Mouse (Mus musculus) thymus, adult 2 months (tissue): ENCODE results near the gene Tcp1. TPM values are rescaled to one million over a fixed set of nuclear protein-coding genes. Genes with fewer than 3 reads are reported as not detected.

Experiments
- DNase-seq: peaks from one replicate; pipeline ENCODE4 v3.0.0; 2021
- H3K27ac ChIP-seq: fragments of 200-500 bp; 2 replicates; pipeline ENCODE4 v1.5.1; 2012; ENCODE audit warnings: low read length, control low read depth; ENCODE audit not compliant: control insufficient read depth, insufficient read depth
- H3K27me3 ChIP-seq: fragments of 200-500 bp; 2 replicates; pipeline ENCODE4 v1.6.1; 2012; ENCODE audit warnings: mild to moderate bottlenecking, low read length, moderate library complexity, mixed read lengths; ENCODE audit not compliant: control insufficient read depth, insufficient read depth
- H3K36me3 ChIP-seq: fragments of 200-500 bp; 2 replicates; pipeline ENCODE4 v1.6.1; 2012; ENCODE audit warnings: mild to moderate bottlenecking, low read length, moderate library complexity; ENCODE audit not compliant: control insufficient read depth, insufficient read depth
- H3K4me1 ChIP-seq: fragments of 200-500 bp; replicated peaks from 2 replicates; pipeline ENCODE4 v1.6.1; 2012; ENCODE audit warnings: low read length; ENCODE audit not compliant: control insufficient read depth, insufficient read depth
- H3K4me3 ChIP-seq: fragments of 200-500 bp; 2 replicates; pipeline ENCODE4 v1.5.1; 2012; ENCODE audit warnings: mild to moderate bottlenecking, low read length, control low read depth, moderate library complexity; ENCODE audit not compliant: control insufficient read depth, insufficient read depth
- CTCF ChIP-seq: fragments of 200-500 bp; IDR thresholded peaks from 2 replicates; pipeline ENCODE4 v1.5.1; 2012; ENCODE audit warnings: mild to moderate bottlenecking, control low read depth, low read length, moderate library complexity, borderline replicate concordance; ENCODE audit not compliant: control insufficient read depth, poor library complexity, insufficient read depth; ENCODE audit errors: extremely low read depth
- POLR2A ChIP-seq: fragments of 200-500 bp; IDR thresholded peaks from 2 replicates; pipeline ENCODE4 v1.6.1; 2012; ENCODE audit warnings: mild to moderate bottlenecking, low read length, control low read depth, moderate library complexity; ENCODE audit not compliant: control insufficient read depth, poor library complexity, insufficient read depth; ENCODE audit errors: extremely low read depth
- WGBS: fragments of 180-500 bp; shearing (Covaris S2); methylation state at CpG from one replicate; pipeline ENCODE4 v1.1.7; 2018; 5-methylcytosine and 5-hydroxymethylcytosine counted together
- polyA plus RNA-seq: library from polyadenylated mRNA; depleted of rRNA; stranded (reverse); fragments of >200 nt; gene quantifications from 2 replicates; pipeline ENCODE4 v1.2.3, GENCODE M21; 2012; rRNA removed

Gene Tcp1
- polyA plus RNA-seq: 82.2 and 93.1 TPM in 2 replicates

DNA sequence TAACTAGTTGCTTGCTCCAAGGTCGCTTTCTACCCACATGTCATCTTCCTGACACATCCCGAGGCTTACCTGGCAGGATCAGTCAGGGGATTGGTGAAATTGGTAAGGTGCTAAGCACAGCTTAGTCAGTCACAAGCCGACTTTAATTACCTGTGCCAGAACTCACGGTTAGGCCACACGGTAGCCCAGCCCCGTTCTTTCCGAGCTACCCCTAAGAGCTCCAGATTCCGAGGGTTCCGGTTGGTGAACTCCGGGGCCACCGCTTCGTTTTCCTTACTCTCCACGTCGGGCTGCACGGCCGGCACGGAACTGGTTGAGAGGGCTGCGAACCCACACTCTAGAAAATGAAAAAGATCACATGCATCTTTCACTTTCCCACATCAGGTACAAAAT lies at the start of gene Tcp1:
Gene Tcp1, plus strand, starts transcription at position 214 of the 393 bp plus-strand sequence.
- DNase-seq: no peak
- Histone ChIP-seq H3K4me1 (peaks cover 5% of the 10 kb centered on the region; the same call in 1 of the 2 replicates), H3K36me3 (peaks cover 40% of the 10 kb centered on the region), H3K27ac (peak within 1 kb of the TSS; percentile 76), H3K27me3 (no peaks in the 10 kb centered on the region), H3K4me3 (peak within 1 kb of the TSS; percentile 82)
- WGBS: 2% methylated on average over 18 of the region's 18 CpGs
- TF ChIP-seq CTCF (no peak), POLR2A (no peak)

DNA sequence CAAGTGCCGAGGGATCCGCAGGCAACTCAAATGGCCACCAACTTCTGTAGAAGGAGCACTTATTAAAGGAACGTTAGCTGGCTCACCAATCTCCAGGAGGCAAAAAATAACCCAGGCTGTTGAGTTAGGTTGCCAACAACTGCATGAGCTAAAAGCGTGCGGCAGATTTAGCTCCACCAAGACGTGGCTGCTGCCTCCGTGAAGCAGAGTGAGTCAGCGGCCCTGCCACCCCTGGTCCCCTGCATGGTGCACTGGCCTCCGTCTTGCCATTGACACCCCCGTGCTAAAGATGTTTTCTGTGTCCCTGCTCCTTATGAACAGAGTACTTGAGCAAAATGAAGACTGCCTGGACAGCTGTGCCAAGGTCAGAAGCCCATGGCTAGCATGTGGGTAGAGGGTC lies 48.6 kb upstream of the Tcp1 start:
- TF ChIP-seq CTCF (no peak), POLR2A (no peak)
- no peak for DNase-seq
- Histone ChIP-seq H3K4me3 (no peak overlapping the region), H3K36me3 (no peaks in the 10 kb centered on the region), H3K4me1 (no peaks in the 10 kb centered on the region), H3K27me3 (no peaks in the 10 kb centered on the region), H3K27ac (no peak overlapping the region)
- 88% methylated on average over 10 of the region's 10 CpGs for WGBS

DNA sequence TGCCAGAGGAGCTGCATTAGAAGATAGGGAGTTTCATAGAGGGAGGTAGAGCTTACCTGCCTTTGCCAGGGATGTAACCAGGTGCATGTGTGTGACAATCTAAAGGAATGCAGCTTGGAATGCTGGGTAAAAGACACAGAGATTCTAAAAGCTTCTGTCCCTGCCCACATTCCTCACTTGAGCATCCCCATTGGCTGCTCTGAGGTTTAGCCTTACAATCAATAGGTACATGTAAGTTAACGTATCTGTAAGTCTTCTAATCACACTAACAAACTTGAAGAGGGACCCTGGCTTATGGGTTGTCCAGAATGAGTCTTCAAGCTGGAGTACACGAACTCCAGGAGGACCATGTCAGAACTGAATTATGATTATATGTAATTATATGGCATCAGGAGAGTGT lies 47.5 kb upstream of the Tcp1 start, which contains the start of gene Mas1:
Gene Mas1, minus strand, starts transcription at position 101 of the 400 bp plus-strand sequence.
- Histone ChIP-seq H3K4me1 (peaks cover 5% of the 10 kb centered on the region; the same call in 1 of the 2 replicates), H3K27ac (no peak within 1 kb of the TSS), H3K4me3 (no peak within 1 kb of the TSS), H3K36me3 (no peaks in the 10 kb centered on the region), H3K27me3 (no peaks in the 10 kb centered on the region)
- TF ChIP-seq POLR2A (no peak), CTCF (no peak)
- DNase-seq: no peak
- WGBS: 81% methylated on average over 2 of the region's 2 CpGs

GRCm38 (mm10) chr17:12868640-12869039 lies 46.9 kb upstream of the Tcp1 start:
- Histone ChIP-seq H3K4me3 (no peak overlapping the region), H3K4me1 (peaks cover 5% of the 10 kb centered on the region; the same call in 1 of the 2 replicates), H3K27me3 (no peaks in the 10 kb centered on the region), H3K27ac (no peak overlapping the region), H3K36me3 (no peaks in the 10 kb centered on the region)
- TF ChIP-seq POLR2A (no peak), CTCF (no peak)
- DNase-seq: no peak
- WGBS: 15% methylated on average over 4 of the region's 4 CpGs

DNA sequence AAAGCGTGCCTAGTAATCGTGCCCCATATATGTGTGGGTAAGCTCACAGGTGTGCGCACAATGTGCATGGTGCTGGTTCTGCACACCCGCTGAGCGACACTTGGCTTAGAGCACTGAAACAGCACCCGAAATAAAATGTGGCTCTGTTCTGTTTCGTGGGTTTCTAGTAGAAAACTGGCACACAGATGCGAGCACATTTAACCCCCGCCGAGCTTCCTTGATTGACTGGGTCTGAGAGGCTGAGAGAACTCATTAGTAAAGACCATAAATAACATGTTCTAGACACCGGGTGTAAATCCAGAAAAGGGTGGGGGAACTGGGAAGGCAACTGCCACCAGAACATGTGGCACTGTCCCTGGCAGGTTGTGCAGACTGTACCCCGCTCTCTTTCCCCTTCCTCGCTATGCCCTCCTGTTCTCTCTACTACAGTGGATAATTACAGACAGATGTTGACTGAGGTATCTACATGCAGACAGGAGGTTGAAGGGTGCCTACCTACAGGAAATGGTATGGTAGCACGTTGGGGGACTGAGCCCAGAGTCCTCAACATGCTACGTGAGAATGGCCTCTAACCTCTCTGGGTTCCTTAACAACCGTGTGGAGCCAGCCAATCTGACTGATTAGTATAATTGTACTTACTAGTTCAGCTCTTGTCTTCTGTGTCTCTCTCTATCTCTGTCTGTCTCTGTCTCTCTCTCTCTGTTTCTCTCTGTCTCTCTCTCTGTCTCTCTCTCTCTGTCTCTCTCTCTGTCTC lies 43.0 kb upstream of the Tcp1 start:
- Histone ChIP-seq H3K4me3 (no peak overlapping the region), H3K27ac (no peak overlapping the region), H3K36me3 (no peaks in the 10 kb centered on the region), H3K27me3 (no peaks in the 10 kb centered on the region), H3K4me1 (peaks cover 5% of the 10 kb centered on the region; the same call in 1 of the 2 replicates)
- WGBS: 18% methylated on average over 16 of the region's 16 CpGs
- TF ChIP-seq POLR2A: no peak
- no peak for TF ChIP-seq CTCF
- DNase-seq: peak; percentile 32

DNA sequence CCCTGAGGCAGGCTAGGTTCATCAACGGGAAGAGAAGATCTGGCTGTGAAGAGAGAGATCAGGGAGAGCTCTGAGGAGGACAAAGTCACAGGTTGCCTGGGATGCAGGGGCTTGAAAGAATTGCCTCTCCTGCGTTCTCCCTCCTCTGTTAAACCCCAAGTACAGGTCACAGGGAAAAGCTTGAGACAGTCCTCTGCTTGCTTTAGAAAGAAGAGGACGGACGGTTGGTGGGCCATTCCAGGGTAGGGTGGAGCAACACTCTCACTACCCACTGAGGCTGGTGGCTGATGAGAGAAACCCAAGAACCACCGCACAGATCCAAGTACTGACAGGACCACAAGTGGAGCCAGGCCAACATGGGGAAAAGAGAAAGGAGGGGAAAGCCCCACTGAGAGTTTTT lies 39.8 kb upstream of the Tcp1 start, which contains the start of gene Mrgprh:
Gene Mrgprh, plus strand, starts transcription at position 301 of the 400 bp plus-strand sequence.
- Histone ChIP-seq H3K27ac (no peak within 1 kb of the TSS), H3K4me3 (no peak within 1 kb of the TSS), H3K4me1 (peaks cover 9% of the 10 kb centered on the region), H3K36me3 (no peaks in the 10 kb centered on the region), H3K27me3 (no peaks in the 10 kb centered on the region)
- TF ChIP-seq POLR2A: no peak
- 75% methylated on average over 5 of the region's 5 CpGs for WGBS
- DNase-seq: no peak

DNA sequence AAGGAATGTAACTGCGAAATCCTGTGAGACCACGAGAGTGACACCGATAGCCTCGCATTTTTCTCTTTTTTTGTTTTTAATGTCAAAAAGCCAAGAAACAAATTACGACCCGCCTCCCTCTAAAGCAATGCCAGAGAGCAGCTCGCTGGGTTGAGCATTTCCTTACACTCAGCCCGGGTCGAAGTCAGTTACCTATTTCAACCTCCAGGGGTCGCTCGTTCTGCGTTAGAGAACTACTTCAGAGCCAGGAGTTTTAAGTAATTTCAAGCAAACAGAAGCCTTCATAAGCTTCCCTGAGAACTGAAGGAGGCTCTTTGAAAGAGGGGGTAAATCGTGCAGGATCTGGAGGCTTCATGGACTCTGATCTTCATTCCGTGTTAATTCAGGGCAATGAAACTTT lies 35.3 kb upstream of the Tcp1 start:
- Histone ChIP-seq H3K4me1 (peaks cover 5% of the 10 kb centered on the region; the same call in 1 of the 2 replicates), H3K36me3 (no peaks in the 10 kb centered on the region), H3K27ac (no peak overlapping the region), H3K27me3 (no peaks in the 10 kb centered on the region), H3K4me3 (no peak overlapping the region)
- TF ChIP-seq POLR2A (no peak), CTCF (no peak)
- DNase-seq: peak; percentile 83
- 4% methylated on average over 14 of the region's 14 CpGs for WGBS
